Mouse (Mus musculus) heart, adult 2 months (tissue): Measurements from ENCODE around the gene Xrcc4.

Experiments used
- CTCF ChIP-seq: fragments of 200-600 bp; IDR thresholded peaks from 2 replicates; pipeline ENCODE4 v1.8.1; 2022; ENCODE audit warnings: antibody characterized with exemption, mild to moderate bottlenecking, moderate library complexity
- EP300 ChIP-seq: fragments of 200-500 bp; IDR thresholded peaks from 2 replicates; pipeline ENCODE4 v1.6.1; 2011; ENCODE audit warnings: low read depth, low read length, control low read depth; ENCODE audit not compliant: insufficient read depth
- POLR2A ChIP-seq: fragments of 200-500 bp; IDR thresholded peaks from 2 replicates; pipeline ENCODE4 v1.6.1; 2011; ENCODE audit warnings: mild to moderate bottlenecking, low read depth, low read length, control low read depth; ENCODE audit not compliant: insufficient read depth

- TF ChIP-seq POLR2A (no peak), CTCF (no peak), EP300 (no peak)
These were observed 306.5 kb downstream of the Xrcc4 start for GRCm38 (mm10) chr13:89782886-89783285.
